In genomic region chr1:119351567-119351966, GRCm38 (mm10) we compare ENCODE assay signal across 17 mouse cellular contexts.
"Had no signal": no experiment of that assay in that cellular context is flagged by ENCODE, and none has a peak within 500 bp of the region (broad histone marks: within the 10 kb centered on the region; RNA-seq: fewer than 3 reads in every experiment).

No protein-coding gene starts in this region.

- H3K27me3 ChIP-seq: limb, embryonic 12.5 days; limb, embryonic 15.5 days; lung, embryonic 15.5 days; megakaryocyte, embryonic 14.5 days had no signal

- H3K27ac ChIP-seq: kidney, postnatal 0 days; layer of hippocampus, adult 2 months; limb, embryonic 12.5 days; limb, embryonic 15.5 days; liver, embryonic 14.5 days; lung, embryonic 15.5 days; midbrain, embryonic 12.5 days had no signal

- DNase-seq: kidney, adult 2 months; kidney, postnatal 25 days; layer of hippocampus, adult 9-11 months; lung, adult 18-20 months; lung, postnatal 10 days; lung, postnatal 36 days; thymus, adult 18-20 months; thymus, postnatal 36 days had no signal

- H3K9me3 ChIP-seq: limb, embryonic 12.5 days; limb, embryonic 15.5 days; lung, embryonic 15.5 days; midbrain, embryonic 12.5 days had no signal

- H3K36me3 ChIP-seq: limb, embryonic 12.5 days; limb, embryonic 15.5 days; lung, embryonic 15.5 days; midbrain, embryonic 12.5 days had no signal

- H3K4me3 ChIP-seq: layer of hippocampus, adult 2 months; limb, embryonic 12.5 days; limb, embryonic 15.5 days; lung, embryonic 15.5 days; megakaryocyte, embryonic 14.5 days; midbrain, embryonic 12.5 days had no signal

- H3K4me2 ChIP-seq: limb, embryonic 12.5 days; limb, embryonic 15.5 days; liver, embryonic 11.5 days; lung, embryonic 15.5 days; midbrain, embryonic 12.5 days had no signal

- H3K9ac ChIP-seq: limb, embryonic 12.5 days; limb, embryonic 15.5 days; liver, embryonic 14.5 days; lung, embryonic 15.5 days; midbrain, embryonic 12.5 days had no signal

- H3K4me1 ChIP-seq: lung, embryonic 15.5 days; megakaryocyte, embryonic 14.5 days had no signal
